Mouse (Mus musculus): ENCODE results near the gene Med16.

Gene Med16

GRCm38 (mm10) chr10:79933145-79933679 is 24.5 kb upstream of the Med16 start:
- no peak for DNase-seq (ENCODE audit: low read depth, low spot score)

GRCm38 (mm10) chr10:79932736-79933135 is 24.0 kb upstream of the Med16 start:
- DNase-seq (ENCODE audit: low read depth, low spot score) = peak; percentile 83

GRCm38 (mm10) chr10:79931797-79932196 is 23.1 kb upstream of the Med16 start:
- DNase-seq (ENCODE audit: low read depth, low spot score) = no peak

GRCm38 (mm10) chr10:79930826-79931186 is 22.1 kb upstream of the Med16 start:
- no peak for DNase-seq (ENCODE audit: low read depth, low spot score)

- DNase-seq (ENCODE audit: low read depth, low spot score) = no peak
Observed at GRCm38 (mm10) chr10:79929967-79930825, 21.5 kb upstream of the Med16 start.

- DNase-seq (ENCODE audit: low read depth, low spot score) = no peak
Observed at GRCm38 (mm10) chr10:79928907-79929701, 20.4 kb upstream of the Med16 start.

- peak; percentile 40 for DNase-seq (ENCODE audit: low read depth, low spot score)
Observed at GRCm38 (mm10) chr10:79928030-79928694, 19.4 kb upstream of the Med16 start.

GRCm38 (mm10) chr10:79927324-79928029 is 18.8 kb upstream of the Med16 start:
- DNase-seq (ENCODE audit: low read depth, low spot score) = peak; percentile 49

GRCm38 (mm10) chr10:79926491-79927323 is 18.0 kb upstream of the Med16 start, which contains the start of gene Arid3a:
TSS of gene Arid3a (plus strand) at chr10:79927043.
- DNase-seq (ENCODE audit: low read depth, low spot score) = peak; percentile 90

- peak; percentile 39 for DNase-seq (ENCODE audit: low read depth, low spot score)
Observed at GRCm38 (mm10) chr10:79925785-79926490, 17.2 kb upstream of the Med16 start.

- peak; percentile 82 for DNase-seq (ENCODE audit: low read depth, low spot score)
Observed at GRCm38 (mm10) chr10:79924998-79925784, 16.5 kb upstream of the Med16 start.

GRCm38 (mm10) chr10:79921572-79921971 is 12.8 kb upstream of the Med16 start:
- DNase-seq (ENCODE audit: low read depth, low spot score) = no peak

GRCm38 (mm10) chr10:79920958-79921535 is 12.3 kb upstream of the Med16 start, which contains the start of gene R3hdm4:
TSS of gene R3hdm4 (minus strand) at chr10:79921208.
- no peak for DNase-seq (ENCODE audit: low read depth, low spot score)

GRCm38 (mm10) chr10:79920056-79920890 is 11.6 kb upstream of the Med16 start:
- DNase-seq (ENCODE audit: low read depth, low spot score) = no peak

- no peak for DNase-seq (ENCODE audit: low read depth, low spot score)
Observed at GRCm38 (mm10) chr10:79919251-79919849, 10.6 kb upstream of the Med16 start.

GRCm38 (mm10) chr10:79918231-79919078 is 9.7 kb upstream of the Med16 start:
- no peak for DNase-seq (ENCODE audit: low read depth, low spot score)
